Mouse (Mus musculus) thymus, postnatal 25 days (tissue): Measurements from ENCODE around the gene Crbn.

Experiments used
- DNase-seq: peaks from one replicate; pipeline ENCODE4 v3.0.0; 2022

Crbn gene

DNA sequence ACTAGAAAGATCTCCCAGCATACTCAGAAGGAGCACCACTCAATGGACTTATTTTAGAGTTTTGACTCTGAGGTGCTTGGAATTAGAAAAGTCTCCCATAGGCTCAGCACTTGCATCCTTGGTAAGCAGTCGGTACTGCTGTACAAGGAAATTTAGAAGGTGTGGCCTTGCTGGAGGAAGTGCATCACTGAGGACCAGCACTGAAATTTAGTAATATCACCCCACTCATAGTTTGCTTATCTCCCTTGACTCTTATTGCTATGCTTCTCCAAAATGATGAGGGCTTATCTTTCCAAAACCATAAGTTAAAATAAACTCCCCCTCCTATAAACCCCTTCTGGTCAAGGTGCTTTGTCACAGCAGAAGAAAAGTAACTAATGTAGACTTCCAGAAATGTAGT, 38.4 kb downstream of the Crbn start:
- DNase-seq = no peak

GRCm38 (mm10) chr6:106760473-106761218, 39.2 kb downstream of the Crbn start:
- DNase-seq = no peak

DNA sequence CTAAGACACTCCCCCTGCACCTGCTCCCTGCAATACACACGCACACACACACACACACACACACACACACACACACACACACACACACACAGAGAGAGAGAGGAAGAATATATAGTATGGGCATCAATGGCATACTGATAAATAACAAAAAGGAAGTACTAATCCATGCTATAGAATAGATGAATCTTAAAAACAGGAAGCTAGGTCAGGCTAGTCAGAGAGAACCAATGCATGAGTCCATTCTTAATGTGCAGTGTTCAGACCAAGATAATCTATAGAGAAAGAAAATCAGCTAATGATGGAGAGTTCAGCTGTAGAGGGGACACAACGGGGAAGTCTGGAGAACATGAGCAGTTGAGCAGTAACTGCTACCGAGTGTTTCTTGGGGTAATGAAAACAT, 41.6 kb downstream of the Crbn start:
- DNase-seq = no peak

DNA sequence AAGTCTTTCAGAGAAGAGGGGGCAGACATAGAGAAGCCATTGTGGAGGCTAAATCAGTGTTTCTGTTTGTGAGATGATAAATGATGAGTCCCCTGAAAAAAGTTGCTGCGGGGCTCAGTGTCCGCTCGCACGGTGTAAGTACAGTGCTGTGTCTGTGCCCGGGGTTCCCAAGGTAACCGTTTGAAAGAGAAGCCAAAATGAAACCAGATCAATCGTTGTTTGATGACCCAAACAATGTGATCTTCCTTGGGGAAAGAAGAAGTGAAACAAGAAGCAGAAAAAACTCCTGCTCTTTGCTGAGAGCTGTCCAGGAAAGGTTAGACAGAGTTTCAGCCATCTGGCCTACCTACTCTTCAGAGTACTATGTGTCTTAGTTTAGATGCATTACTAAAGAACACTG, 49.6 kb downstream of the Crbn start:
- no peak for DNase-seq

- DNase-seq = peak; percentile 30
Observed at GRCm38 (mm10) chr6:106748887-106749388, 50.9 kb downstream of the Crbn start, which contains the start of gene Il5ra. Il5ra (minus strand) TSS chr6:106749037.

- no peak for DNase-seq
Observed at GRCm38 (mm10) chr6:106747804-106748203, 52.1 kb downstream of the Crbn start.

GRCm38 (mm10) chr6:106747251-106747650, 52.6 kb downstream of the Crbn start:
- no peak for DNase-seq

DNA sequence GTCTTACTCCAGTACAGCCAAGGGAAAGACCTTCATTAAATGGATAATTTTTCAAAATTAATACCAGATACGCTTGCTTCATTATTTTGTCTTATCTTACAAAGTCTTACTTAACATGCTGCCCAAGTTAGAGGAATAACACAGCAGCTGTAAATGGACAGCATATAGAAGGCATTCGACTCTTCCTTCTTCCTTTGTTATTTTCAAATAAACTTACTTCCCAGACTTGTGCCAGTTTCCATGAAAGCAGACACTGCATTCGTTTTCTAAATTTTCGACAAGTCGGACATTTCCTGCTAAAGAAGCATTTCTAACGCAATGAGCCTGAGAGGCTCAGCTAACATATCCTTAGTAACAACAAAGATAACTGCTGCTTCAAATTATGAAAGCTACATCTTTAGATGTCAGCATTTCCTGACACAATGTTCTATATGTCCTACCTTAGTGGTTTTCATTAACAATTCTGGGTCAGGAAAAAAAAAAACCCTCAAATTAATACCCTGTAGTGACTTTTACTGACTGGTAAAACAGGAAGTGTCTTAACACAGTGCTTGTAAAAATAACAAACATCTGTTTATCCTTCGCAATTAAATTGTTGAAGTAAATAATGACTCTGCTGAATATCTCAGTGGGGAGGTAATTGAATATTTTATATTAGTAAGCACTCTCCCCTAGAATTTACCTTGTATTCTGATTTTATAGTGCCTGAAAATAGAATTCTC, 54.0 kb downstream of the Crbn start:
- DNase-seq = no peak

DNA sequence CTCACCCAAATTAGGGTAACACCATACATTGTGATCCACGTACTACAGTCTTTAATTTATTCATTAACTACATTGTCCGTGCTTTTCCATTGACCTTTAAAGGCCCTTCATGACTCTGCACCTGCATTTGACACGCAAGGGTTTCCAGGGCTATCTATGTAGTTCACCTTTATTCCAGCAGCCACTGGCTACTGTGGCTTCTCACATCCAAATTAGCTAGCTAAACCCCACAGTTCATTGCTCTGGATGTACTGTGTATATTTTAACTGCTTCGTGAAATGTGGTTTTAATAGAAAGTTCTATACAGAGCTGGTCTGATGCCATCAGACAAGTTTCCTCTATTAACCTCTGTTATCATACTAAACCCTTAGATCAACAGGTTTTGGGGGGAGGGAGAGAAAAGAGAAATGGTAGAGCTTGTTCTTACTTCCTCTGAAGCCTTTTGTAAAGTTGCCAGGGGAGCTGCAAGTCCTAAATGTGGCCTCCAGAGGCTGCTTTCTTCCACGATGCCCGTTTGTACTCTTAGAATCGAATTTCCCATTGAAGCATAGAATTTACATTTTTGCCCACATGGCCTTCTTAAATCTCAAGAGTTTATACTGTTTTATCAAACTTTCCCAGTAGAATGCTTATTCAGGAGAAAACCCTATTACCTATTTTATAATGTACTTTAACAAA, 56.2 kb downstream of the Crbn start:
- no peak for DNase-seq

- no peak for DNase-seq
Observed at GRCm38 (mm10) chr6:106740244-106740825, 59.5 kb downstream of the Crbn start.

DNA sequence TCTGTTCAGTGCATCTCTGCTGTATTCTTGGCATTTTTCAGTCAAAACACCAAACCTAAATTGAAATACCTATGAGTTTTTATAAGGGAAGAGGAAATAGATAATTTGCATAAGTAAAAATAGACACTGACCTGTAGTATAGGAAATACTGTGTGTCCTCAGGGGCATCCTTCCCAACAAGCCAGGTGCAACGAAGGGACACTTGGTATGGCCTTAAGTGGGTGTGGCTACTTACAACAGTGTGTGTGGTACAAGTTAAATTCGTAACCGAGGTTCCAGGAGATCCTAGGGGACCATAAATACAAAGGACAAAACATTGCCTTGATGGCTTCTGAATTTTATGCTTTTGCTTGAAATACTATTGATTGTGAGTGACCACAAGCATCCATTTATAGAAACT, 61.6 kb downstream of the Crbn start:
- no peak for DNase-seq

GRCm38 (mm10) chr6:106732563-106732962, 67.3 kb downstream of the Crbn start:
- no peak for DNase-seq
